Mouse (Mus musculus): ENCODE results near the gene Cops2. TPM values are rescaled to one million over a fixed set of nuclear protein-coding genes. Genes with fewer than 3 reads are reported as not detected.

Gene Cops2
- 59.0 TPM for polyA plus RNA-seq (2012; fragmentation: generic; extraction: Trizol)

DNA sequence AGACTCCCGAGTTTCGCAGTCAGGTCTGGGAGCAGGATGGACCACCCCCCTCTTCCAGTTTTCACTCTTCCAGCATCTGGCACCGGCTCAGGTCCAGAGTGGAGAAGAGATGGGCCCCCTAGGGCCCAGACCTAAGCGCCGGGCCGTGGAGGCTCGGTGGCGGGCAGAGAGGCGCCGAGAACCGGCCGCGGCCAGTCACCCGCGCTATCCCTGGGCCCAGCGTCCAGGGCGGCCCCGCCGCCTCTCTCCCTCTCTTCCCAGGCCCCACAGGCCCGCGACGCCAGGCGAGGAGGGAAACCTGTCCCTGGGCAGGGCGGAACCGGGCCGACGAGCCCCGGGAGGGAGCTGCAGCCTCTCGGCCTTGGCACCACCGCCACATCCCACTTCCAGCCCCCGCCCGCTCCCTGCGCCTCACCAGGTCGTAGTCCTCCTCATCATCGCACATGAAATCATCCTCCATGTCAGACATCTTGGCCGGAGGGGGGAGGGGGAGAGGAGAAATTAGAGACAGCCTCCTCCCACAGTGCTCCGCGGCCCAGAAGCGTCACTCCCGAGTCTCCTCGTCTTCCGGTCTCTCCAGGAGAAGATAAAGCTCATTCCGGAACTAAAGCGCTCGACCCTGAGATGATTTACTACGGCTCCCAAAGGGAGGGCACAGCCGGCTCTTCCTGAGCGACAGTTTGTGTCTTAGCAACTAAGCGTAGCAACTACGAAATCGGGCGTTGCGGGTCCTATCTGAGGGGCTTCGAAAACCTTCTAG lies at the start of gene Cops2, which contains the start of gene Galk2:
Gene Cops2 (minus strand): TSS at position 619 of the 760 bp plus-strand sequence.
Gene Galk2 (plus strand): TSS at position 589 of the 760 bp plus-strand sequence.
- H3K36me3 ChIP-seq (ENCODE audit: control insufficient read depth, insufficient read depth): no peaks in the 10 kb centered on the region
- peak within 1 kb of the TSS; percentile 69 for H3ac ChIP-seq (ENCODE audit: control insufficient read depth, insufficient read length)
- peak within 1 kb of the TSS; percentile 84 for H3K4me2 ChIP-seq (ENCODE audit: low read depth)
- H3K27me3 ChIP-seq (ENCODE audit: control insufficient read depth, insufficient read depth, insufficient read length): no peaks in the 10 kb centered on the region
- peak within 1 kb of the TSS; percentile 83 for H3K4me3 ChIP-seq
- H3K79me2 ChIP-seq (ENCODE audit: control insufficient read depth, insufficient read depth): peaks cover 58% of the 10 kb centered on the region
- TF ChIP-seq CEBPB (IDR thresholded peaks at IDR 0.05; ENCODE audit: insufficient read depth, poor library complexity, severe bottlenecking): no peak
- TF ChIP-seq POLR2A (IDR thresholded peaks at IDR 0.05; ENCODE audit: insufficient read length, low read depth): peak; percentile 76
- TF ChIP-seq TCF3 (IDR thresholded peaks at IDR 0.05; ENCODE audit: insufficient read length, low read depth): no peak
- peak; percentile 80 for TF ChIP-seq POLR2AphosphoS2 (IDR thresholded peaks at IDR 0.05; ENCODE audit: insufficient read length, low read depth)
- peak; percentile 15 for TF ChIP-seq MAX (IDR thresholded peaks at IDR 0.05; ENCODE audit: low read depth)
- peak; percentile 40 for TF ChIP-seq SRF (IDR thresholded peaks at IDR 0.05; ENCODE audit: control insufficient read depth, insufficient read length, low read depth)

DNA sequence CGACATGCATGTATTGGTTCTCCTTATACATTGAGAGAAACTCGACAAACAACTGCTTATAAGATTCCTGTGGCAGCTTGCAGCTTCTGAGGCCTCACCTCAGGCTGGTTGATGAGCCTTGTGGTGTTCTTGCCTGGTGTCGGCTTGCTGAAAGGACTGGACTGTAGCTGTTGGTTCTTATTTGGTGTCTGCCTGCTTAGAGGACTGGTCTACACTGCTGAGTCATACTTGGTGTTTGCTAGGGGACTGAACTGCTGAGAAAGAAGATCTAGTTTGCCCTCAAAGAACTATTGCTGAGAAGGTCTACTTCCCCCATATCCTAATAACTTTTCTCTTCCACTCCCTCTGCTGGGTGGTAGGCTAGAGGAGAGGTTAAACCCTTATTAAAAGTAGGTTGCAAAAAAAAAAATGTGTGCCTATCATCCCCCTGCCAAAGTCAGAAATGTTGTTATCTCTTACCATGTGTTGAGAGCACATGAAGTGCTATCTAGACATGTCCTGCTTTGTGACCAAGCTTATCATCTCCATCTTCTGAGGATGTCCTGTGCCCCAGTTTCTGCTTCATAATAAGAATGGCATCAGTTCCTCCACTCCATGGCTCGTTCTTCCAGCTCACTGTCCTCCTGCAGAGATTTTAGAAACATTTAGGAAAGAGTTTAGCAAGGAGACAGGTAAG lies 48.8 kb upstream of the Cops2 start:
- Histone ChIP-seq H3ac (ENCODE audit: control insufficient read depth, insufficient read length) (no peak overlapping the region), H3K36me3 (ENCODE audit: control insufficient read depth, insufficient read depth) (peaks cover 6% of the 10 kb centered on the region), H3K4me3 (no peak overlapping the region), H3K4me2 (ENCODE audit: low read depth) (no peak overlapping the region), H3K79me2 (ENCODE audit: control insufficient read depth, insufficient read depth) (no peaks in the 10 kb centered on the region), H3K27me3 (ENCODE audit: control insufficient read depth, insufficient read depth, insufficient read length) (no peaks in the 10 kb centered on the region)
- TF ChIP-seq MYOD1 (IDR thresholded peaks at IDR 0.05; ENCODE audit: control insufficient read depth in 1 of 3, insufficient read length in 2 of 3, low read depth in 2 of 3) (no peak), CEBPB (IDR thresholded peaks at IDR 0.05; ENCODE audit: insufficient read depth, poor library complexity, severe bottlenecking) (no peak), MAX (IDR thresholded peaks at IDR 0.05; ENCODE audit: low read depth) (no peak), SRF (IDR thresholded peaks at IDR 0.05; ENCODE audit: control insufficient read depth, insufficient read length, low read depth) (no peak), TCF3 (IDR thresholded peaks at IDR 0.05; ENCODE audit: insufficient read length, low read depth) (no peak), POLR2AphosphoS2 (IDR thresholded peaks at IDR 0.05; ENCODE audit: insufficient read length, low read depth) (no peak)

DNA sequence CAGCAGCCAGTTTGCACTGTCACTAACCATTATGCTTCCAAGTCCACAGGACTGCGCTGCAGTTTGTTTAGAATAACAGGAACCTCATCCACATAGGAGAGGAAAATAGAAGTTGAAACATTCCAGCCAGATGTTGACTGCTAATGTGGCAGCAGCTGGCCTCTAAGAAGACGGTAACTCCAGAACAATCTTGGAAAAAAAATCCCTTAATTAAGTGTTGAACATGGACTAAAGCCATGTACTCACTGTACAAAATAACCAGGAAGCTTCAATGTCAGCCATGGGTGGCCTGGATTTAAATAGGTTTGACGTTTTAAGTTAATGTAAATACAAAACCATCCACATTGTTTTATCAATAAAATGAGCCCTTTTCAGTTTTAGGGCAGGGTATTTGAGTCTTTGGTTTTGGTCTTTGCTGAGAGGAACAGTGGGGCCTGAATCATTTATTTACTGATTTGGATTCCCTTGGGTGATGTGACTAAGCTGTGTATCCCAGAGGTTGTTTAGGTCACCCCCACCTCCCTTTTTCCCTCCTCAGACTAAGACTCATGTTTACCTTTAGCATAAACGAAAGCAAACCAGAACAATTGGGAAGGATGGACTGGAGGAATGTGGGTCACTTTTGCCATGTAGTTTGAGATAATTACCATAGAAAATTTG lies 47.6 kb upstream of the Cops2 start:
- Histone ChIP-seq H3K4me2 (ENCODE audit: low read depth) (no peak overlapping the region), H3ac (ENCODE audit: control insufficient read depth, insufficient read length) (no peak overlapping the region), H3K4me3 (no peak overlapping the region), H3K27me3 (ENCODE audit: control insufficient read depth, insufficient read depth, insufficient read length) (no peaks in the 10 kb centered on the region), H3K79me2 (ENCODE audit: control insufficient read depth, insufficient read depth) (no peaks in the 10 kb centered on the region), H3K36me3 (ENCODE audit: control insufficient read depth, insufficient read depth) (peaks cover 6% of the 10 kb centered on the region)
- TF ChIP-seq TCF12 (IDR thresholded peaks at IDR 0.05; ENCODE audit: insufficient read depth, poor library complexity, severe bottlenecking) (no peak), POLR2AphosphoS2 (IDR thresholded peaks at IDR 0.05; ENCODE audit: insufficient read length, low read depth) (no peak), POLR2A (IDR thresholded peaks at IDR 0.05; ENCODE audit: insufficient read length, low read depth) (no peak), TCF3 (IDR thresholded peaks at IDR 0.05; ENCODE audit: insufficient read length, low read depth) (no peak), MAX (IDR thresholded peaks at IDR 0.05; ENCODE audit: low read depth) (no peak), E2F4 (IDR thresholded peaks at IDR 0.05; ENCODE audit: insufficient read depth) (no peak), MYOD1 (IDR thresholded peaks at IDR 0.05; ENCODE audit: control insufficient read depth in 1 of 3, insufficient read length in 2 of 3, low read depth in 2 of 3) (no peak), REST (IDR thresholded peaks at IDR 0.05; ENCODE audit: insufficient read depth, insufficient read length) (no peak), MYOG (IDR thresholded peaks at IDR 0.05; ENCODE audit: control insufficient read depth in 1 of 3, insufficient read depth in 1 of 3, insufficient read length in 2 of 3, low read depth in 2 of 3) (no peak), CEBPB (IDR thresholded peaks at IDR 0.05; ENCODE audit: insufficient read depth, poor library complexity, severe bottlenecking) (no peak)

DNA sequence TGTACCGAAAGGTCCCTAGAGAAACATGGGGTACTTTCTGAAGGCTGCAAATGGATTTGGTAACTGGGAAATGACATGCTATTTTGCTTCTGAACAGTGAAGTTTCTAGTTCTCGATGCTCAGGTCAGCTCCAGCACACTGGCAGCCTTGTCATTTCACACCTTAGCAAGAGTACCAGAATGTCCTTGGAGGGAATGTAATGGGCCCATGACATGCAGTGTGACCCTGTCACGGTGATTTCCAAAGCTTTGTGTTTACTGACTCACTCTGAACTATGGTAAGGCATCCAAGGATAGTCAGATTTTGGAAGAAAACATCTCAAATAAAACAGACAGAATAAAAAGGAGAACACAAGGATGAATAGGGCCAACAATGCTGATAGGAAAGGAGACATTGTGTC lies 42.5 kb upstream of the Cops2 start:
- Histone ChIP-seq H3K79me2 (ENCODE audit: control insufficient read depth, insufficient read depth) (no peaks in the 10 kb centered on the region), H3K36me3 (ENCODE audit: control insufficient read depth, insufficient read depth) (peaks cover 2% of the 10 kb centered on the region), H3ac (ENCODE audit: control insufficient read depth, insufficient read length) (no peak overlapping the region), H3K4me2 (ENCODE audit: low read depth) (peak overlapping the region; percentile 47), H3K27me3 (ENCODE audit: control insufficient read depth, insufficient read depth, insufficient read length) (no peaks in the 10 kb centered on the region), H3K4me3 (no peak overlapping the region)
- TF ChIP-seq MYOD1 (IDR thresholded peaks at IDR 0.05; ENCODE audit: control insufficient read depth in 1 of 3, insufficient read length in 2 of 3, low read depth in 2 of 3) (no peak), REST (IDR thresholded peaks at IDR 0.05; ENCODE audit: insufficient read depth, insufficient read length) (no peak), CEBPB (IDR thresholded peaks at IDR 0.05; ENCODE audit: insufficient read depth, poor library complexity, severe bottlenecking) (no peak), POLR2A (IDR thresholded peaks at IDR 0.05; ENCODE audit: insufficient read length, low read depth) (no peak), E2F4 (IDR thresholded peaks at IDR 0.05; ENCODE audit: insufficient read depth) (no peak), TCF3 (IDR thresholded peaks at IDR 0.05; ENCODE audit: insufficient read length, low read depth) (no peak), MAX (IDR thresholded peaks at IDR 0.05; ENCODE audit: low read depth) (no peak), MYOG (IDR thresholded peaks at IDR 0.05; ENCODE audit: control insufficient read depth in 1 of 3, insufficient read depth in 1 of 3, insufficient read length in 2 of 3, low read depth in 2 of 3) (no peak), TCF12 (IDR thresholded peaks at IDR 0.05; ENCODE audit: insufficient read depth, poor library complexity, severe bottlenecking) (no peak), USF1 (IDR thresholded peaks at IDR 0.05; ENCODE audit: low read depth) (no peak), POLR2AphosphoS2 (IDR thresholded peaks at IDR 0.05; ENCODE audit: insufficient read length, low read depth) (no peak), SRF (IDR thresholded peaks at IDR 0.05; ENCODE audit: control insufficient read depth, insufficient read length, low read depth) (no peak)

Measured in myocyte (in vitro differentiated cells).